Mouse (Mus musculus) liver, embryonic 16.5 days (tissue): ENCODE measurements around the gene Fank1. TPM values are rescaled to one million over a fixed set of nuclear protein-coding genes. Genes with fewer than 3 reads are reported as not detected.

Experiments
- ATAC-seq: fragments of 200-750 bp; cut with Nextera tagmentation; 2 replicates; pipeline ENCODE4 v1.8.0; 2017; ENCODE audit warnings: low read depth, mild to moderate bottlenecking, moderate number of reproducible peaks, moderate library complexity
- H3K27ac ChIP-seq: fragments of 300-500 bp; sonication (generic); 2 replicates; pipeline ENCODE4 v1.5.1; 2014; ENCODE audit warnings: mild to moderate bottlenecking, low read length
- H3K27me3 ChIP-seq: fragments of 300-500 bp; sonication (generic); 2 replicates; pipeline ENCODE4 v1.6.1; 2014; ENCODE audit warnings: low read depth, low read length, mixed read lengths; ENCODE audit not compliant: control insufficient read depth, insufficient read depth
- H3K36me3 ChIP-seq: fragments of 300-500 bp; sonication (generic); 2 replicates; pipeline ENCODE4 v1.6.1; 2014; ENCODE audit warnings: mild to moderate bottlenecking; ENCODE audit not compliant: control insufficient read depth, insufficient read depth
- H3K4me1 ChIP-seq: fragments of 300-500 bp; sonication (generic); 2 replicates; pipeline ENCODE4 v1.6.1; 2014; ENCODE audit warnings: low read depth, low read length, mixed read lengths; ENCODE audit not compliant: control insufficient read depth
- H3K4me2 ChIP-seq: fragments of 300-500 bp; sonication (generic); 2 replicates; pipeline ENCODE4 v1.6.1; 2014; ENCODE audit warnings: low read depth, low read length, mixed read lengths
- H3K4me3 ChIP-seq: fragments of 300-500 bp; sonication (generic); 2 replicates; pipeline ENCODE4 v1.5.1; 2014; ENCODE audit warnings: low read depth, mild to moderate bottlenecking, low read length
- H3K9ac ChIP-seq: fragments of 300-500 bp; sonication (generic); 2 replicates; pipeline ENCODE4 v1.6.1; 2014; ENCODE audit warnings: low read depth, low read length
- H3K9me3 ChIP-seq: fragments of 300-500 bp; sonication (generic); replicated peaks from 2 replicates; pipeline ENCODE4 v1.6.1; 2016; ENCODE audit warnings: low read length; ENCODE audit not compliant: control insufficient read depth
- WGBS: fragments of 180-500 bp; shearing (Covaris S2); extraction: QIAGEN DNeasy Blood & Tissue Kit; methylation state at CpG from one replicate; pipeline ENCODE4 v1.1.7; 2014; ENCODE audit not compliant: insufficient replicate concordance; 5-methylcytosine and 5-hydroxymethylcytosine counted together
- polyA plus RNA-seq: library from polyadenylated mRNA; unstranded; fragments of >200 nt; fragmentation: Nextera tagmentation; extraction: Ambion mirVana; gene quantifications from 2 replicates; pipeline ENCODE4 v1.2.1, GENCODE M21; 2015

Fank1 gene
- polyA plus RNA-seq, 1 experiment from 2014 or later, result not detected

DNA sequence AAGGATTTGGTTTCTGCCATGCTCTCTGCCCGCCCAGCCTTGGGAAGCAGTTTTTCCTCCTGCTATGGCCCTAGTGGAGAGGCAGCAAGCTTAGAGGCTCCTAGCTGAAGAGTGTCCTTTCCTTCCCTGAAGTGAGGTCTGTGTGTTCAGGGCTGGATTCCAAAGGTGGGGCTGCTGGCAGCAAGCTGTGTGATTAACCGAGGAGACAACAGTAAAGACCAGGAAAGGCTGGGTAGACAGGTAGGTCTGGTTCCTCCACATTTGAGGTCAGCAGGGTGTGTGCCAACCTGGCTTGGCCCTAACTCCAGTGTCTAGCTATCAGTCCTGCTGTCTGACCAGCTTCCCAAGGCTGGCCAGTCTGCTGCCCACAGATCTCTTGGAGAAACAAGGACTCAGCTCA is 18.1 kb downstream of the Fank1 start:
- 54% methylated on average over 2 of the region's 2 CpGs for WGBS
- H3K36me3 ChIP-seq, result no peaks in the 10 kb centered on the region
- no peak overlapping the region for H3K4me2 ChIP-seq
- no peaks in the 10 kb centered on the region for H3K27me3 ChIP-seq
- no peaks in the 10 kb centered on the region for H3K4me1 ChIP-seq
- no peak overlapping the region for H3K27ac ChIP-seq
- ATAC-seq, result no peak
- no peak overlapping the region for H3K4me3 ChIP-seq
- H3K9me3 ChIP-seq, result no peaks in the 10 kb centered on the region
- H3K9ac ChIP-seq, result no peak overlapping the region

DNA sequence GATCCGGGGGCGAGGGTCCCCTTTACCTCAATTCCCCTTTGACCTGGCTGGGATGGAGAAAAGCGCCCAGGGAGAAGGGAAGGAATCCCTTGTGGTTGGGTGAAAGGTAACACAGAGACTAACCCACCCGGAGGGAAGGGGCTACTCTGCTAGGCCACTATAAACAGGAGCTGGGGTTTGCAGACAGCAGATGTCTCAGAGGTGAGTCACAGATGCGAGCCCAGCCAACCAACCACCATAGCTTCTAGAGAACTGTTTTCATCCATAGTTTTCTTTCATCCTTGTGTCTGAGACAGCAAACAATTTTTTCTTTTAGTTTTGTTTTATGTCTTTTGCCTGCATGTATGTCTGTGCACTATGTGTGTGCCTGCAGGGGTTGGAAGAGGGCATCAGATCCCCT is 23.3 kb downstream of the Fank1 start:
- no peak for ATAC-seq
- no peaks in the 10 kb centered on the region for H3K27me3 ChIP-seq
- H3K4me3 ChIP-seq, result no peak overlapping the region
- no peaks in the 10 kb centered on the region for H3K36me3 ChIP-seq
- no peak overlapping the region for H3K9ac ChIP-seq
- 55% methylated on average over 5 of the region's 5 CpGs for WGBS
- no peak overlapping the region for H3K27ac ChIP-seq
- no peaks in the 10 kb centered on the region for H3K4me1 ChIP-seq
- no peak overlapping the region for H3K4me2 ChIP-seq
- no peaks in the 10 kb centered on the region for H3K9me3 ChIP-seq

DNA sequence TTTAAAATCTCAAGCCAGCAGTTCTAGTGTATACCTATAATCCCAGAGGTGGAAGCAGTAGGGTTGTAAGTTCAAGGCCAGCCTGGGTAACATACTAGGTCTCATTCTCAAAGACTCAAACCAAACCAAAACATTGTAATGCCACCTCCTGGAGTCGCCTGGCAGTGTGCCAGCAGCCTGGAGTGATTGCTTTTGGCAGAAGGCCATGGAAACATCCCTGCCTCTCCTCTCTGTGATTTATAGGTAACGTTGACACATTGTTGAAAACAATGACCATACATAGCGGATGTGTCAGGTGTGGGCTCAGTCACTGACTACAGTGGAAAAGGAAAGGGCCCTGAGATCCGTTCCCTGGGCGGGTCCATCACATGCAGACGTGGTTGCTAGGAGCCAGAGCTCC is 25.2 kb downstream of the Fank1 start:
- WGBS, result 52% methylated on average over 6 of the region's 6 CpGs

DNA sequence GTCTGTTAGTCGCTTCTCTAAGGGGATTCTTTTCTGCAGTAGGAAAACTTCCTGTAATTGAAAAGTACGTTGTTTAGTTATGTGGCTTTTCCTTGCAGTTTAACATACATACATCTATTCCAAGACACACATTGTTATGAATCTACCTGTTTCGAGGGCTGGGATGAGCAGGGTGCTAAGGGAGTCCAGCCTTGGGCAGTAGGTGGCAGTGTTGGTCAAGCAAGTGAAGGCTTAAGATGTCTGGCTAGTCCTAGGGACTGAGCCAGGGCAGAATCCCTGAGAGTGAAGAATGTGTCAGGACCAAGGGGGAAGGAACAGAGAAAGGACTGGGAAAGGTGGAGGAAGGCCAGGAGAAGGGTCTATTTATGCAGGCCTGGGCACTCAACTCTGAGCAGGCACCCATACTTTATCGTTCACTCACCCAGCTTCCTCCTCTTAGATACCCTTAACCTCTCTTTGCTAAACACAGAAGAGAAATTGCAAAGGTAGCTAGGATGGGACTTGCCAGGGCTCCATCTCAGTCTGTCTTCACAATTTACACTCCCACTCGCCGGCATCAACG is 29.0 kb downstream of the Fank1 start:
- Histone ChIP-seq H3K9me3 (no peaks in the 10 kb centered on the region), H3K4me3 (no peak overlapping the region), H3K4me1 (no peaks in the 10 kb centered on the region), H3K27ac (no peak overlapping the region), H3K36me3 (no peaks in the 10 kb centered on the region), H3K4me2 (no peak overlapping the region), H3K27me3 (no peaks in the 10 kb centered on the region), H3K9ac (no peak overlapping the region)
- ATAC-seq, result no peak
- WGBS, result 43% methylated on average over 7 of the region's 7 CpGs

More for the DNA sequence above, 25.2 kb downstream of the Fank1 start:
- no peaks in the 10 kb centered on the region for H3K9me3 ChIP-seq
- ATAC-seq, result no peak
- H3K4me3 ChIP-seq, result no peak overlapping the region
- no peaks in the 10 kb centered on the region for H3K4me1 ChIP-seq
- H3K9ac ChIP-seq, result no peak overlapping the region
- no peak overlapping the region for H3K27ac ChIP-seq
- H3K27me3 ChIP-seq, result no peaks in the 10 kb centered on the region
- no peaks in the 10 kb centered on the region for H3K36me3 ChIP-seq
- H3K4me2 ChIP-seq, result no peak overlapping the region

DNA sequence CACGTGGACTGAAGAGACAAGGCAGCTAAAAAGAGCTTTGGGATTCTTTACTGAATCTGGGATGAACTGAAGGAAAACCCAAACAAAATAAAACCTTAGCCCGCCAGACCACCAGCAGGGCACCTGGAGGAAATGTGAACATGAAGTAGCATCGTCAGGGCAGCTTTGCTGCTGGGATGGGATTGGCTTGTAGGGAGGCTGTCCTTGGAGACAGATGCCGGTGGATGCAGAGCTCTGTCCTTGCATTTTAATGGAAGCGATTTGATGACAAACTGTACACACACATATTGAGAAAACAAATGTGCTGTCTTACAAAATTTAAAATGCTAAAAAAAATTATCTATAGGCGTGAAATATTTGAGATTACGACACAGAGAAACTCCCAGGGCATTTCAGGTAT is 36.3 kb downstream of the Fank1 start:
- no peak for ATAC-seq
- no peaks in the 10 kb centered on the region for H3K9me3 ChIP-seq
- 58% methylated on average over 7 of the region's 7 CpGs for WGBS
- H3K4me1 ChIP-seq, result no peaks in the 10 kb centered on the region
- H3K27me3 ChIP-seq, result no peaks in the 10 kb centered on the region
- no peaks in the 10 kb centered on the region for H3K36me3 ChIP-seq
- no peak overlapping the region for H3K4me2 ChIP-seq
- no peak overlapping the region for H3K9ac ChIP-seq
- H3K4me3 ChIP-seq, result no peak overlapping the region
- no peak overlapping the region for H3K27ac ChIP-seq

DNA sequence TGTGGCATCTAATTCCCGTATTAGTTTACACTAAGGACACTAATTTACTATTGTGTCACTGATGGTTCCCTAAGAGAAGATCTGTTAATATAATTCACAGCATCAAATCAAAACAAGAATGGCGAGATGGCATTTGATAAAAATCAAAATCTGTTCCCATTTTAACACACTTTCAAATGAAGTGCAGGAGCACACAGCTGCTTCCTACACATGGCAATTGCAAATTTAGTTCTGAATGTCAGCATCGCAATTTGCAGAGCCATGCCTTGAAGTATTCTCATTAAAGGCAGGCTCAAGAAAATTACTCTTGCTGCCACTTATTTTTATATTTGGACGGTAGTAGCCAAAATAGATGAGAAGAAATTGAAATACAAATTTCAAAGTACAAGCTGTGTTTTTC is 36.7 kb downstream of the Fank1 start:
- H3K9ac ChIP-seq, result no peak overlapping the region
- H3K36me3 ChIP-seq, result no peaks in the 10 kb centered on the region
- no peak overlapping the region for H3K4me3 ChIP-seq
- WGBS, result 63% methylated on average over 4 of the region's 4 CpGs
- H3K27ac ChIP-seq, result no peak overlapping the region
- no peaks in the 10 kb centered on the region for H3K27me3 ChIP-seq
- no peaks in the 10 kb centered on the region for H3K9me3 ChIP-seq
- H3K4me2 ChIP-seq, result no peak overlapping the region
- H3K4me1 ChIP-seq, result no peaks in the 10 kb centered on the region
- ATAC-seq, result no peak

DNA sequence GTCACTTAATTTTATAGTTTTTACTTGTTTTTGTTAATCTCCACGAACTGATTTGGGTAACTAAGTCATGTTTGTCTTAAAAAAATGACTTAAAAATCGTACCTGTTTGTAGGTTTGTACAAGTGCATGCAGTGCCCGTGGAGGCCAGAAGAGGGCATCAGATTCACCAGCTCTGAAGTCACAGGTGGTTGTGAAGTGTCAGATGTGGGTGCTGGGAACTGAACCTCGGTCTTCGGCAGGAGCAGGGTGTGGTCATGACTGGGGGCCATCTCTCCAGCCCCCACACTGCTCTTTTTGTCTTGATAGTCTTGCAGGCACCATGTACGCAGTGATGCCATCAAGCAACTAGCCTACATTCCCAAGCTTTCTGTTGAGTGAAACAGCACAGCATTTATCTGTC is 47.1 kb downstream of the Fank1 start:
- Histone ChIP-seq H3K4me1 (no peaks in the 10 kb centered on the region), H3K27ac (no peak overlapping the region), H3K4me2 (no peak overlapping the region), H3K36me3 (no peaks in the 10 kb centered on the region), H3K9ac (no peak overlapping the region), H3K4me3 (no peak overlapping the region), H3K27me3 (no peaks in the 10 kb centered on the region), H3K9me3 (no peaks in the 10 kb centered on the region; the same call in 1 of the 2 replicates)
- ATAC-seq, result no peak
- WGBS, result 69% methylated on average over 6 of the region's 6 CpGs

DNA sequence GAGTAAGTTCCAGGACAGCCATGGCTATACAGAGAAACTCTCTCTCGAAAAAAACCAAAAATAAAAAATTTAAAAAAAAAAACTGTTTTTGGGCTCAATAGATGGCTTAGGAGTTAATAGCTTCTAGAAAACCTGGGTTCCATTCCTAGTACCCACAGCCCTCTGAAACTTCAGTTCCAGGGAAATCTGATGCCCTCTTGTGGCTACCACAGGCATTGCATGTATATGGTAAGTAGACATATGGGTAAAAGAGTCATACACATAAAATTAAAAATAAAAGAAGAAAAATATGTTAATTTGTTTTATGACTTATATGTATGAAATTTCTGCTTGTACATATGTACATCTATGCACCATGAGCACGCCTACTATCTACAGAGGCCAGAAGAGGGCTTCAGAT is 47.9 kb downstream of the Fank1 start:
- no peak overlapping the region for H3K9ac ChIP-seq
- H3K27ac ChIP-seq, result no peak overlapping the region
- H3K4me3 ChIP-seq, result no peak overlapping the region
- H3K4me1 ChIP-seq, result no peaks in the 10 kb centered on the region
- no peaks in the 10 kb centered on the region for H3K36me3 ChIP-seq
- H3K4me2 ChIP-seq, result no peak overlapping the region
- ATAC-seq, result no peak
- H3K9me3 ChIP-seq, result no peaks in the 10 kb centered on the region; the same call in 1 of the 2 replicates
- no peaks in the 10 kb centered on the region for H3K27me3 ChIP-seq
- WGBS, result 61% methylated on average over 2 of the region's 2 CpGs

DNA sequence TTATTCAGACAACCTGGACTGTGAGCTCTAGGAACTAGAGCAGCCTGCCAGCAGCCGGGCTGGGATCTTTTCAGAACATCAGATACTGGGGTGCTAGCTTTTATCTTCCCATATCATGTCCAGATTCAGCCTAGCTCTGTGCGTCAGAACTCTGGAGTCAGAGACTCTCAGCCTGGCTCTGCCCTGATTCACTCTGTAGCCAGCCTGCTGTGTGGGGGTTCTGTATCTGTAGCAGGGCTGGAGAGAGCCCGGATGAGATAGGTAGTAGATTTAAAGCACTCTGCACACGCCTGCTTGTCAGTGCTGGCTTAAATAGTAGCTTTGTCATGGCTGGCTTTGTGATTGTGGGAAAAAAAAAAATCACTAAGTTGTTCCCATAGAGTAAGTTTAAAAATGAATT is 51.9 kb downstream of the Fank1 start:
- no peak for ATAC-seq
- 36% methylated on average over 4 of the region's 4 CpGs for WGBS
- Histone ChIP-seq H3K4me1 (no peaks in the 10 kb centered on the region), H3K36me3 (no peaks in the 10 kb centered on the region), H3K4me3 (no peak overlapping the region), H3K27ac (no peak overlapping the region), H3K9me3 (no peaks in the 10 kb centered on the region; the same call in 1 of the 2 replicates), H3K9ac (no peak overlapping the region), H3K4me2 (no peak overlapping the region), H3K27me3 (no peaks in the 10 kb centered on the region)
